Mouse (Mus musculus): ENCODE results near the gene Pdpn. TPM values are rescaled to one million over a fixed set of nuclear protein-coding genes. Genes with fewer than 3 reads are reported as not detected.

The Pdpn gene
- polyA plus RNA-seq, 1 experiment from 2014 or later: 44.9 TPM

DNA sequence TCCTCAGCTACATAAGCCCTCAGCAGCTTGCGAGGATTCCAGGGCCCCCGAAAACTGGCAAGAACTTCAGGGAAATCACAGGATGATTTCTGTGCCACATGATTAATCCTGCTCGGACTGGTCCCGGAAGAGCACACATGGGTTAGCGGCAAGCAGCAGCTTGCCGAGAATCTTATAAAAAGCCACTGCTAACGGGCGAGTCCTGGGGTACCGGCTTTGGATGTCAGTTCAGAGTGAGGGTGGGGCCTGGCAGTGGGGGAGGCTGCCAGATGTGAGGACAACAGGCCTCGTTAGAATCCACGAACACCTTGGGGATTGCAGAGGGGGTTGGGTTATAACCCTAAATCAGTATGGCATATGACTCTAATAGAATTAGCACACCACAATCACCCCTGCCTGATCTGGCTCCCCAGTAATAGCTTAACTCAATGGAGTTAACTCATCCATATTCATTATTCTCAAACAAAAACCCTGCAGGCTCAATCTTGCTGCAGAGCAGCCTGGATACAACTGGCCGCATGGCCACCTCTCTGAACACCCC, 2.3 kb downstream of the Pdpn start:
- no peaks in the 10 kb centered on the region for H3K36me3 ChIP-seq (replicated peaks; ENCODE audit: control insufficient read depth, insufficient read depth, low read depth, low read length)
- peak overlapping the region; percentile 53 for H3K4me2 ChIP-seq (ENCODE audit: low read depth, low read length)
- ATAC-seq (replicated peaks; ENCODE audit: insufficient number of reproducible peaks, low FRiP score, low TSS enrichment, low read depth) (no peak), DNase-seq (ENCODE audit: low spot score) (peak; percentile 32)
- H3K27me3 ChIP-seq (ENCODE audit: control insufficient read depth, insufficient read depth, low read length): no peaks in the 10 kb centered on the region
- H3K9ac ChIP-seq (replicated peaks; ENCODE audit: low read length): peak overlapping the region; percentile 44; the same call in 1 of the 2 replicates
- H3K27ac ChIP-seq (replicated peaks; ENCODE audit: low read depth, low read length): no peak overlapping the region; the same call in 1 of the 2 replicates
- H3K4me1 ChIP-seq (ENCODE audit: control insufficient read depth, insufficient read depth, low read length): peaks cover 3% of the 10 kb centered on the region; the same call in 1 of the 2 replicates
- WGBS: 6% methylated on average over 12 of the region's 12 CpGs
- H3K9me3 ChIP-seq (replicated peaks; ENCODE audit: control insufficient read depth, low read length): no peaks in the 10 kb centered on the region
- H3K4me3 ChIP-seq (ENCODE audit: low read depth, low read length): peak overlapping the region; percentile 15

DNA sequence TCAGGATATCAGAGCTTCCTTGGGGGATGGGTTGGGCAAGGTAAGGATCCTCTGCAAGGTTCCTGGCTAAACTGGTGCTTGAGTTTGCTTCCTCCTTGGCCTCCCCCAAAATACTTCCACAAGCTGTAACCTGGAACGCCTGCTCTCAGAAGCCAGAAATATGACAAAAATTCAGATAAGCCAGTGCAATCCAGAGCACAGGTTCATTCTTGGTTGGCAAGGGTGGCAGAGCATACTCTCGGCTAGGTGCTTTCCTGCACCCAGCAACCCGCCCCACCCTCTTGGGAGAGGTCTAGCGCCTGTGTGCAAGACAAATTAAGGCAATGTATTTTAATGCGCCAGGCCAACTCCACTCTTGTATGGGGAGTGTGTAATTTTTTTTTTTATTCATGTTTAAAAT, 3.2 kb downstream of the Pdpn start:
- Histone ChIP-seq H3K27me3 (ENCODE audit: control insufficient read depth, insufficient read depth, low read length) (no peaks in the 10 kb centered on the region), H3K9me3 (replicated peaks; ENCODE audit: control insufficient read depth, low read length) (no peaks in the 10 kb centered on the region), H3K4me1 (ENCODE audit: control insufficient read depth, insufficient read depth, low read length) (peaks cover 3% of the 10 kb centered on the region; the same call in 1 of the 2 replicates), H3K4me3 (ENCODE audit: low read depth, low read length) (no peak overlapping the region), H3K27ac (replicated peaks; ENCODE audit: low read depth, low read length) (no peak overlapping the region), H3K9ac (replicated peaks; ENCODE audit: low read length) (no peak overlapping the region), H3K36me3 (replicated peaks; ENCODE audit: control insufficient read depth, insufficient read depth, low read depth, low read length) (no peaks in the 10 kb centered on the region), H3K4me2 (ENCODE audit: low read depth, low read length) (no peak overlapping the region)
- WGBS: 71% methylated on average over 5 of the region's 5 CpGs
- no peak for DNase-seq (ENCODE audit: low spot score)
- no peak for ATAC-seq (replicated peaks; ENCODE audit: insufficient number of reproducible peaks, low FRiP score, low TSS enrichment, low read depth)

DNA sequence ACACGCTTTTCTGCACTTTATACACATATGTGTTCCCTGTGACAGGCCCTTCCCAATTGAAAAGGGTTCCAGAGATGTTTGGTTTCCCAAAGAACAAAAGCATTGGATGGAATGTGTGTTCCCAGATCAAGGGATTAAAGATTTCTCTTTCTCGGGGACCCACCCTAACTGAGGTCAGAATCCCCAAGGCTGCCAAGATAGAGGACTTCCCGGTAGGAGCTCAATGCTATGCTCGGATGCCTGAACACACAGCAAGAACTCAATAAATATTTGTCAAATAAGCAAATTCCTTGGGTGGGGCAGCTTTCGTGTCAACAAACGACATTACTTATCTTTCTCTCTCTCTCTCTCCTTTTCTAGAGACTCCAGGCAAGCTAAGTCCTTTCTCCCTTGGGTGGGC, 5.0 kb downstream of the Pdpn start:
- ATAC-seq (replicated peaks; ENCODE audit: insufficient number of reproducible peaks, low FRiP score, low TSS enrichment, low read depth) (no peak), DNase-seq (ENCODE audit: low spot score) (no peak)
- WGBS: 83% methylated on average over 6 of the region's 6 CpGs
- H3K36me3 ChIP-seq (replicated peaks; ENCODE audit: control insufficient read depth, insufficient read depth, low read depth, low read length): no peaks in the 10 kb centered on the region
- no peak overlapping the region for H3K4me2 ChIP-seq (ENCODE audit: low read depth, low read length)
- peaks cover 3% of the 10 kb centered on the region for H3K4me1 ChIP-seq (ENCODE audit: control insufficient read depth, insufficient read depth, low read length)
- H3K9me3 ChIP-seq (replicated peaks; ENCODE audit: control insufficient read depth, low read length): no peaks in the 10 kb centered on the region
- no peak overlapping the region for H3K4me3 ChIP-seq (ENCODE audit: low read depth, low read length)
- no peaks in the 10 kb centered on the region for H3K27me3 ChIP-seq (ENCODE audit: control insufficient read depth, insufficient read depth, low read length)
- H3K27ac ChIP-seq (replicated peaks; ENCODE audit: low read depth, low read length): no peak overlapping the region
- no peak overlapping the region for H3K9ac ChIP-seq (replicated peaks; ENCODE audit: low read length)

GRCm38 (mm10) chr4:143288880-143289279, 10.5 kb downstream of the Pdpn start:
- ATAC-seq (replicated peaks; ENCODE audit: insufficient number of reproducible peaks, low FRiP score, low TSS enrichment, low read depth) (no peak), DNase-seq (ENCODE audit: low spot score) (peak; percentile 51)
- Histone ChIP-seq H3K4me1 (ENCODE audit: control insufficient read depth, insufficient read depth, low read length) (no peaks in the 10 kb centered on the region; the same call in 1 of the 2 replicates), H3K4me2 (ENCODE audit: low read depth, low read length) (no peak overlapping the region), H3K36me3 (replicated peaks; ENCODE audit: control insufficient read depth, insufficient read depth, low read depth, low read length) (no peaks in the 10 kb centered on the region), H3K27me3 (ENCODE audit: control insufficient read depth, insufficient read depth, low read length) (no peaks in the 10 kb centered on the region), H3K27ac (replicated peaks; ENCODE audit: low read depth, low read length) (no peak overlapping the region), H3K9ac (replicated peaks; ENCODE audit: low read length) (no peak overlapping the region), H3K9me3 (replicated peaks; ENCODE audit: control insufficient read depth, low read length) (no peaks in the 10 kb centered on the region), H3K4me3 (ENCODE audit: low read depth, low read length) (no peak overlapping the region)
- 43% methylated on average over 7 of the region's 7 CpGs for WGBS

DNA sequence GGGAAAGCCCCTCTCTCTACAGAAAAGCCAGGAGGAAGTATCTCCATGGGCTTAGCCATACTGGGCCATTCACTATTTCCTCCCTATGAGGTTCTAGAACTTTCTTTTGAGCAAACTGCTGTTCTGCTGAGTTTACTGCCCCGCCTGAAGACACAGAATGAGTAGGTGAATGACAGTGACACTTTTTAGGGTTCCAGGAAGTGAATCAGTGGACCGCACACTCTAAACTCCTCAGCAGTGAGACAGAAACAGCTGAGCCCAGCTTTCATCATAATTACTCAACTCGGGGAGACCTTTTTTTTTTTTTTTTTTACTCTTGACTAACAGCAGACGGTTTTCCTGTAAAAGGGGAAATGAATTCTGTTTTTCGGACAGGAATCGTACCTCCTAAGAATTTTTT, 10.9 kb downstream of the Pdpn start:
- WGBS: 66% methylated on average over 6 of the region's 6 CpGs
- Histone ChIP-seq H3K36me3 (replicated peaks; ENCODE audit: control insufficient read depth, insufficient read depth, low read depth, low read length) (no peaks in the 10 kb centered on the region), H3K9ac (replicated peaks; ENCODE audit: low read length) (no peak overlapping the region), H3K4me1 (ENCODE audit: control insufficient read depth, insufficient read depth, low read length) (no peaks in the 10 kb centered on the region; the same call in 1 of the 2 replicates), H3K9me3 (replicated peaks; ENCODE audit: control insufficient read depth, low read length) (no peaks in the 10 kb centered on the region), H3K4me2 (ENCODE audit: low read depth, low read length) (no peak overlapping the region), H3K4me3 (ENCODE audit: low read depth, low read length) (no peak overlapping the region), H3K27me3 (ENCODE audit: control insufficient read depth, insufficient read depth, low read length) (no peaks in the 10 kb centered on the region), H3K27ac (replicated peaks; ENCODE audit: low read depth, low read length) (no peak overlapping the region)
- no peak for ATAC-seq (replicated peaks; ENCODE audit: insufficient number of reproducible peaks, low FRiP score, low TSS enrichment, low read depth)
- no peak for DNase-seq (ENCODE audit: low spot score)

- Histone ChIP-seq H3K36me3 (replicated peaks; ENCODE audit: control insufficient read depth, insufficient read depth, low read depth, low read length) (no peaks in the 10 kb centered on the region), H3K9ac (replicated peaks; ENCODE audit: low read length) (no peak overlapping the region), H3K27ac (replicated peaks; ENCODE audit: low read depth, low read length) (no peak overlapping the region), H3K27me3 (ENCODE audit: control insufficient read depth, insufficient read depth, low read length) (no peaks in the 10 kb centered on the region), H3K4me2 (ENCODE audit: low read depth, low read length) (no peak overlapping the region), H3K9me3 (replicated peaks; ENCODE audit: control insufficient read depth, low read length) (no peaks in the 10 kb centered on the region), H3K4me3 (ENCODE audit: low read depth, low read length) (no peak overlapping the region), H3K4me1 (ENCODE audit: control insufficient read depth, insufficient read depth, low read length) (no peaks in the 10 kb centered on the region; the same call in 1 of the 2 replicates)
- 67% methylated on average over 4 of the region's 4 CpGs for WGBS
- no peak for ATAC-seq (replicated peaks; ENCODE audit: insufficient number of reproducible peaks, low FRiP score, low TSS enrichment, low read depth)
- peak; percentile 38 for DNase-seq (ENCODE audit: low spot score)
These were observed 12.3 kb downstream of the Pdpn start for GRCm38 (mm10) chr4:143287065-143287464.

- peak; percentile 51 for DNase-seq (ENCODE audit: low spot score)
- H3K9ac ChIP-seq (replicated peaks; ENCODE audit: low read length): no peak overlapping the region
- no peak for ATAC-seq (replicated peaks; ENCODE audit: insufficient number of reproducible peaks, low FRiP score, low TSS enrichment, low read depth)
- 76% methylated on average over 3 of the region's 3 CpGs for WGBS
- H3K27me3 ChIP-seq (ENCODE audit: control insufficient read depth, insufficient read depth, low read length): no peaks in the 10 kb centered on the region
- H3K4me1 ChIP-seq (ENCODE audit: control insufficient read depth, insufficient read depth, low read length): 0 out of 2 replicates have a peak, but pooled peaks cover 3% of the 10 kb centered on the region
- peak overlapping the region; percentile 64 for H3K27ac ChIP-seq (replicated peaks; ENCODE audit: low read depth, low read length)
- no peaks in the 10 kb centered on the region for H3K9me3 ChIP-seq (replicated peaks; ENCODE audit: control insufficient read depth, low read length)
- no peak overlapping the region for H3K4me2 ChIP-seq (ENCODE audit: low read depth, low read length)
- H3K4me3 ChIP-seq (ENCODE audit: low read depth, low read length): no peak overlapping the region
- H3K36me3 ChIP-seq (replicated peaks; ENCODE audit: control insufficient read depth, insufficient read depth, low read depth, low read length): no peaks in the 10 kb centered on the region
These were observed 19.2 kb downstream of the Pdpn start for GRCm38 (mm10) chr4:143280166-143280565.

DNA sequence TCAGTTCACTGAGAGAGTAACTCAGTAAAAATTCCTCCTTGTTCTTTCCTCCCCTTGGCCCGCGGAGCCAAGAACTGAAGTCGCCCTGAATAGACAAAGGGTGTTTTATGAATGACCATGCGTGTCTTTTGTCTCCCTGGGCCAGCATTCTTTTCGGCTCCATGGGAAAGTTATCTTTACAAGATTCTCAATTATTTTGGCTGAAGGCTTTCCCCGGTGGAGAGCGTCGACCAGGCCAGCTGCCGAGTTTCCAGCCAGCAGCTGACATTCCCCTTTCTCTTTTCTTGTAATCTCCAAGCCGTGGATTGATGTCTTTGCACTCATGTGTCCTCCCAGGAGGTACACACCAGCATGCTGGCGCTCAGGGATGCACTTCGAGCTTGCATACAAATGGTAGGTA, 19.7 kb downstream of the Pdpn start:
- no peaks in the 10 kb centered on the region for H3K9me3 ChIP-seq (replicated peaks; ENCODE audit: control insufficient read depth, low read length)
- H3K9ac ChIP-seq (replicated peaks; ENCODE audit: low read length): no peak overlapping the region
- peak overlapping the region; percentile 64 for H3K27ac ChIP-seq (replicated peaks; ENCODE audit: low read depth, low read length)
- 31% methylated on average over 12 of the region's 12 CpGs for WGBS
- H3K4me2 ChIP-seq (ENCODE audit: low read depth, low read length): no peak overlapping the region
- 0 out of 2 replicates have a peak, but pooled peaks cover 3% of the 10 kb centered on the region for H3K4me1 ChIP-seq (ENCODE audit: control insufficient read depth, insufficient read depth, low read length)
- ATAC-seq (replicated peaks; ENCODE audit: insufficient number of reproducible peaks, low FRiP score, low TSS enrichment, low read depth) (no peak), DNase-seq (ENCODE audit: low spot score) (peak; percentile 47)
- no peaks in the 10 kb centered on the region for H3K27me3 ChIP-seq (ENCODE audit: control insufficient read depth, insufficient read depth, low read length)
- H3K36me3 ChIP-seq (replicated peaks; ENCODE audit: control insufficient read depth, insufficient read depth, low read depth, low read length): no peaks in the 10 kb centered on the region; the same call in 1 of the 2 replicates
- H3K4me3 ChIP-seq (ENCODE audit: low read depth, low read length): no peak overlapping the region

Measured in embryonic facial prominence, embryonic 11.5 days (tissue).